Mouse (Mus musculus) stomach, embryonic 15.5 days (tissue): ENCODE results near the gene Lhx5. TPM values are rescaled to one million over a fixed set of nuclear protein-coding genes. Genes with fewer than 3 reads are reported as not detected.

Source experiments
- ATAC-seq: fragments of 200-750 bp; cut with Nextera tagmentation; 2 replicates; pipeline ENCODE4 v1.8.0; 2017; ENCODE audit warnings: low read depth, moderate number of reproducible peaks, moderate TSS enrichment; ENCODE audit not compliant: insufficient read depth, low FRiP score
- H3K27ac ChIP-seq: fragments of 300-500 bp; sonication (generic); 2 replicates; pipeline ENCODE4 v1.5.1; 2015; ENCODE audit warnings: mild to moderate bottlenecking, inconsistent platforms
- H3K27me3 ChIP-seq: fragments of 300-500 bp; sonication (generic); replicated peaks from 2 replicates; pipeline ENCODE4 v1.6.1; 2015; ENCODE audit warnings: inconsistent platforms
- H3K36me3 ChIP-seq: fragments of 300-500 bp; sonication (generic); 2 replicates; pipeline ENCODE4 v1.6.1; 2015; ENCODE audit warnings: inconsistent platforms
- H3K4me1 ChIP-seq: fragments of 300-500 bp; sonication (generic); 2 replicates; pipeline ENCODE4 v1.6.1; 2015; ENCODE audit warnings: inconsistent platforms
- H3K4me2 ChIP-seq: fragments of 300-500 bp; sonication (generic); 2 replicates; pipeline ENCODE4 v1.6.1; 2015; ENCODE audit warnings: mild to moderate bottlenecking, inconsistent platforms
- H3K4me3 ChIP-seq: fragments of 300-500 bp; sonication (generic); replicated peaks from 2 replicates; pipeline ENCODE4 v1.5.1; 2015; ENCODE audit warnings: inconsistent platforms
- H3K9ac ChIP-seq: fragments of 300-500 bp; sonication (generic); 2 replicates; pipeline ENCODE4 v1.6.1; 2015; ENCODE audit warnings: inconsistent platforms
- H3K9me3 ChIP-seq: fragments of 300-500 bp; sonication (generic); 2 replicates; pipeline ENCODE4 v1.6.1; 2016; ENCODE audit warnings: inconsistent platforms
- WGBS: fragments of 180-500 bp; shearing (Covaris S2); methylation state at CpG from one replicate; pipeline ENCODE4 v1.1.7; 2015; 5-methylcytosine and 5-hydroxymethylcytosine counted together
- polyA plus RNA-seq: library from polyadenylated mRNA; unstranded; fragments of >200 nt; fragmentation: Nextera tagmentation; extraction: Ambion mirVana; gene quantifications from 2 replicates; pipeline ENCODE4 v1.2.1, GENCODE M21; 2015

The Lhx5 gene
- polyA plus RNA-seq, 1 experiment from 2014 or later = 0.14 TPM

- Histone ChIP-seq H3K36me3 (no peaks in the 10 kb centered on the region), H3K27me3 (peaks cover 73% of the 10 kb centered on the region), H3K4me2 (no peak overlapping the region), H3K27ac (no peak overlapping the region), H3K4me1 (no peaks in the 10 kb centered on the region), H3K9me3 (no peaks in the 10 kb centered on the region), H3K4me3 (no peak overlapping the region), H3K9ac (no peak overlapping the region)
- WGBS = under 1% methylated on average over 19 of the region's 19 CpGs
- ATAC-seq = 0 out of 2 replicates have a peak, but pooled peaks have one; percentile 56
Observed at GRCm38 (mm10) chr5:120424039-120424438, 7.5 kb upstream of the Lhx5 start.

GRCm38 (mm10) chr5:120424657-120425056 is 6.8 kb upstream of the Lhx5 start:
- Histone ChIP-seq H3K9ac (no peak overlapping the region), H3K4me1 (no peaks in the 10 kb centered on the region), H3K36me3 (no peaks in the 10 kb centered on the region), H3K27me3 (peaks cover 78% of the 10 kb centered on the region), H3K27ac (no peak overlapping the region), H3K9me3 (no peaks in the 10 kb centered on the region), H3K4me3 (no peak overlapping the region), H3K4me2 (no peak overlapping the region)
- no peak for ATAC-seq
- WGBS = 4% methylated on average over 11 of the region's 11 CpGs

DNA sequence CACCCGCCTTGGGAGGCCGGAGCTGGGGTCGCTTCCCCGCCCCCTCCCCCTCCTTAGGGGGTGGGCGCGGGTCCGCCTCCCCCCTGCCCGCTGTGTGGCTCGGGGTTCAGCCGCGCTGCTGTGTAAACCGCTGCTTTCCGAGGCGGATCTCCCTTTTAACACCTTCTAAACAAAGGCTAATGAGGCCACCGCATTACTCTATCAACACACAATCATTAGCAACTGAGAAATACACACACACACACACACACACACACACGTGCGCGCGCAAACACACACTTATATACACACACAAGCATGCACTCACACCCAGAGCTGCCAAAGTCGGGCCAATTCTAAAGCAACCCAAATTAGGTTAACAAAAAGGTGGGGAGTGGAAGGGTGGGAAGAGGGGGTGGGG is 5.8 kb upstream of the Lhx5 start:
- Histone ChIP-seq H3K4me2 (no peak overlapping the region), H3K27me3 (peaks cover 86% of the 10 kb centered on the region), H3K27ac (no peak overlapping the region), H3K9me3 (no peaks in the 10 kb centered on the region), H3K36me3 (no peaks in the 10 kb centered on the region), H3K9ac (no peak overlapping the region), H3K4me3 (no peak overlapping the region), H3K4me1 (no peaks in the 10 kb centered on the region)
- no peak for ATAC-seq
- 0% methylated on average over 18 of the region's 20 CpGs for WGBS

GRCm38 (mm10) chr5:120426572-120426971 is 4.9 kb upstream of the Lhx5 start:
- no peak overlapping the region for H3K9ac ChIP-seq
- no peaks in the 10 kb centered on the region for H3K9me3 ChIP-seq
- no peak overlapping the region for H3K4me3 ChIP-seq
- H3K36me3 ChIP-seq = no peaks in the 10 kb centered on the region
- H3K4me2 ChIP-seq = no peak overlapping the region
- no peak overlapping the region for H3K27ac ChIP-seq
- ATAC-seq = no peak
- 1% methylated on average over 10 of the region's 10 CpGs for WGBS
- H3K27me3 ChIP-seq = peaks cover 86% of the 10 kb centered on the region
- no peaks in the 10 kb centered on the region for H3K4me1 ChIP-seq

GRCm38 (mm10) chr5:120427451-120427938 is 4.0 kb upstream of the Lhx5 start:
- Histone ChIP-seq H3K27me3 (peaks cover 91% of the 10 kb centered on the region), H3K4me2 (no peak overlapping the region), H3K27ac (no peak overlapping the region), H3K9ac (no peak overlapping the region), H3K4me1 (peaks cover 4% of the 10 kb centered on the region; the same call in 1 of the 2 replicates), H3K36me3 (no peaks in the 10 kb centered on the region), H3K4me3 (no peak overlapping the region), H3K9me3 (no peaks in the 10 kb centered on the region)
- WGBS = 1% methylated on average over 33 of the region's 33 CpGs
- no peak for ATAC-seq

DNA sequence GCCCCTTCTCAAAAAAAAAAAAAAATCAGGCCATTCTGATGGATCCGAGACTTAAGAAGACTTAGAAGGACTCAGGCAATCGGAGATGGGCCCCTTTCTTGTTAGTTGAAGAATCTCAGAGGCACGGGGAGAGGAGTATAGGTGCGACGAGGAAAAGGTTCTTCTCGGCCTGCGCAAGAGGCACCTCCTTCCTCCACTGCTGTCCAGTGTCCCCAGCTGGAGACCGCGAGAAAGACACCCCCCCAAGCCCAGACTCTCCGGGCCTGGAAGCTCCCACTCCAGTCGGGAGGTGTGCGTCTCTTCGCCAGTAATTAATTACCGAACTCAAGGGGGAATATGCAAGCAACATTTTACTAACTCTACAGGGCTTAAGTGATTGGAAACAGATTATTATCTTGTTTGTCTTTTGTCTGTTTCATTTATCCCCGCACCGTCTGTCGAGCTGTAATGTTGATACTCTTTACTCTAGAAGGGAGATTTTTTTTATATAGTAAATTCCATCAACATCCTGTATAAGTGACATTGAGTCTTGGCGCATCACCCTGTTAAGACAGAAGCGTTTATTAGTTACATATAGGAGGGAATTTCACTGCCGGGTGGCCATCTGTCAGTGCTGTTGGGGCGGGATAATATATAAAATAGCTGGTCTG is 3.2 kb upstream of the Lhx5 start:
- Histone ChIP-seq H3K4me3 (no peak overlapping the region), H3K9me3 (no peaks in the 10 kb centered on the region), H3K27me3 (peaks cover 90% of the 10 kb centered on the region), H3K36me3 (no peaks in the 10 kb centered on the region), H3K27ac (no peak overlapping the region), H3K4me2 (no peak overlapping the region), H3K9ac (no peak overlapping the region), H3K4me1 (peaks cover 4% of the 10 kb centered on the region; the same call in 1 of the 2 replicates)
- ATAC-seq = no peak
- 2% methylated on average over 21 of the region's 21 CpGs for WGBS

DNA sequence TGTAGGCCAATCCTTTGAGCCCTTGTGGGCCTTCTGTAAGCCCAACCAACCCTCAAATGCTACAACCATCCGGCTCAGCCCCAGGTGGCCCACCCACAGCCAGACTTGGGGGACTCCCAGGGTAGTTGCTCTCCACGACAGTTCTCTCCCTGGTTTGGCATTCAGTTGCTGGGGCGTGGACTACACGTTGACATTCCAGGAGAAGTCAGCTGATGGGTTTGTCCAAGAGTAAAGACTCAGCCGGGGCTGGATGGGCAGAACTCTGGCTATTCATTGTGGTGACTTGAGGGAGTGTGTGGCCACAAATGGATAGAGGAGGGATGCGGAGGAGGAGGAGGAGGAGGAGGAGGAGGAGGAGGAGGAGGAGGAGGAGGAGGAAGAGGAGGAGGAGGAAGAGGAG is 2.5 kb upstream of the Lhx5 start:
- H3K36me3 ChIP-seq = no peaks in the 10 kb centered on the region
- H3K9ac ChIP-seq = no peak overlapping the region
- H3K27ac ChIP-seq = no peak overlapping the region
- H3K4me2 ChIP-seq = no peak overlapping the region
- no peak overlapping the region for H3K4me3 ChIP-seq
- peaks cover 4% of the 10 kb centered on the region; the same call in 1 of the 2 replicates for H3K4me1 ChIP-seq
- H3K9me3 ChIP-seq = no peaks in the 10 kb centered on the region
- ATAC-seq = no peak
- WGBS = 6% methylated on average over 5 of the region's 6 CpGs
- H3K27me3 ChIP-seq = peaks cover 90% of the 10 kb centered on the region

GRCm38 (mm10) chr5:120429692-120430091 is 1.8 kb upstream of the Lhx5 start:
- Histone ChIP-seq H3K36me3 (no peaks in the 10 kb centered on the region), H3K4me2 (no peak overlapping the region), H3K4me3 (no peak overlapping the region), H3K27me3 (peaks cover 90% of the 10 kb centered on the region), H3K4me1 (peaks cover 4% of the 10 kb centered on the region; the same call in 1 of the 2 replicates), H3K27ac (no peak overlapping the region), H3K9ac (no peak overlapping the region), H3K9me3 (no peaks in the 10 kb centered on the region)
- 6% methylated on average over 6 of the region's 6 CpGs for WGBS
- ATAC-seq = no peak

DNA sequence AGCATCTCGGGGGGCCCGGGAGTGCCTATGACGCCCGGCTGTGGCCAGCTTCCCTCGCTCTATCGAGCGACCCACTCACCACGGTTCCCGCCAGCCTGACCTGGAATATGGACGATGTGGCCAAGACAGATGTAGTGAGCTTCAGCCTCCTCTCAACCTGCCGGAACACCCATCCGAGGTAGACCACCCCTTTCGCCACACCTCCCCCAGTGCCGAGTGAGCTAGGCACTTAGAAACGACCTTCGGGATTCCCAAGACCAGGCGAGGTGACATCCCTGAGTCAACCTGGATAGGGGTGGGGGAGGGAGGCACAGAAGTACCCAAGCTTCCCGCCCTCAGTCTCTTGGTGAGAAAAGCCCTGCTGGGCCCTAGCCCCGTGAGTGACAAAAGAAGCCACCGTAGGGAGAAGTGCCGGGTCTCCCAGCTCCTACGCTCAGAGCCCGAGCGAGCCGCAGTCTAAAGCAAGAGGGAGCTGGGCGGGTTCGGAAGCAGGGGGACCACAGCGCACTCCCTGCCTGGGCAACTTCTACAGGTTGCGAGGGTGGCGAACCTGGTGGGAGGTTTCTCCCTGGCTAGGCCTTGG is 407 bp upstream of the Lhx5 start:
- H3K4me2 ChIP-seq = no peak overlapping the region
- 2% methylated on average over 30 of the region's 30 CpGs for WGBS
- H3K9me3 ChIP-seq = no peaks in the 10 kb centered on the region
- ATAC-seq = no peak
- no peak overlapping the region for H3K9ac ChIP-seq
- peaks cover 94% of the 10 kb centered on the region for H3K27me3 ChIP-seq
- peaks cover 11% of the 10 kb centered on the region for H3K4me1 ChIP-seq
- no peak overlapping the region for H3K4me3 ChIP-seq
- H3K27ac ChIP-seq = no peak overlapping the region
- H3K36me3 ChIP-seq = no peaks in the 10 kb centered on the region

DNA sequence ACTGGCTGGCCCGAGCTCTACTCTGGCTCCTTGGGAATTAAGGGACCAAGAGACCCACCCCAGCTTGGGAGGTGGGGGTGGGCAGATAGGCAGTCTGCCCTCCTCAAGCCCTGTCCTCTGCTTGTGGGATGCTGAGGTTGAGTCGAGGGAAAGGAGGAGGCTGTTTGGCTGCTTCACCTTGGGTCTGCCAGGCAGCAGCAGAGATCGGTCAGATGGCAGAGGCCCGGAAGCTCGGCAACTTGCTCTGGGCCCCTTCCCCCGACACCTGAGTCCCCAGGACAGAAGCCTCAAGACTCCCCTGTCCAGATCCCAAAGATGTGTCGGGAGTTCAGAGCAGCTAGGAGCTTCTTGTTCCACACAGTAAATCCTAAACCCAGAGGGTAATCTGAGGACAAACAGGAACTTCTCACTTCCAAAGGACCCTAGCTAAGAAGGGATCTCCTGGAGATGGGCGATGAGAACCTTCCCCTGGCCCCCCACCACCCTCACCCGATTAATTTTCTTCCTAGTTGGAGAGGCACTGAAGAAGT is 1.1 kb downstream of the Lhx5 start:
- H3K27ac ChIP-seq = no peak overlapping the region
- H3K27me3 ChIP-seq = peaks cover 94% of the 10 kb centered on the region
- no peak overlapping the region for H3K4me3 ChIP-seq
- no peaks in the 10 kb centered on the region for H3K9me3 ChIP-seq
- no peak for ATAC-seq
- no peak overlapping the region for H3K9ac ChIP-seq
- H3K36me3 ChIP-seq = no peaks in the 10 kb centered on the region
- H3K4me2 ChIP-seq = no peak overlapping the region
- H3K4me1 ChIP-seq = peaks cover 14% of the 10 kb centered on the region
- 2% methylated on average over 9 of the region's 9 CpGs for WGBS

DNA sequence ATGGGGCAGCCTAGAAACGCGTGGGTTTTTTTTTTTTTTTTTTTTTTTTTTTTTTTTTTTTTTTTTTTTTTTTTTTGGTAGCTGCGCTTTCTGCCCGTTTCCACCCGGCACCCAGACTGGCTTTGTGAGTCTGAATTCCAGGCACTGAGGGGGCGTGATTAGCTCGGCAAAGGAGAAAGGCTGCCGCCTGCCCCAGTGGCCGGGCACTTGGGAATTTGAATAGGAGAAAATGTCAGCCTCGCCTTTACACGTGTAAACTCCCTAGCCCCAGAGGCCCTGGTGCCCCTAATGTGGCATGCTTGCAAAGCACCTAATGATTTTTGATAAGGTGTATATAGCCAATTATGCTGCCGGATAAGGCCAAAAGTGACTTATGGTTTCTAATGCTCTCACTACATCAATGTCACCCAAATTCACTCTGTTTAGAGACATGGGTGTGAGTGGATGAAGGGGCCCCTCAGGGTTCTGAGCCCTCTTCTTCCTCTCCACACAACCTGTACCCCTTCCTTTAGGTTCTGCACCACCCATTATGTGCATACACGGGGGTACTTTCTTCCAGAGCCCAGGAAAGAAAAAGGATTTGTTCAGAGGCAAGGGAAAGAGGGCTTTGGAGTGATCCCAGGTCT is 1.7 kb downstream of the Lhx5 start:
- no peaks in the 10 kb centered on the region for H3K36me3 ChIP-seq
- peaks cover 94% of the 10 kb centered on the region for H3K27me3 ChIP-seq
- peaks cover 14% of the 10 kb centered on the region for H3K4me1 ChIP-seq
- H3K27ac ChIP-seq = no peak overlapping the region
- H3K4me3 ChIP-seq = no peak overlapping the region
- ATAC-seq = no peak
- H3K9ac ChIP-seq = no peak overlapping the region
- H3K9me3 ChIP-seq = no peaks in the 10 kb centered on the region
- 2% methylated on average over 13 of the region's 13 CpGs for WGBS
- H3K4me2 ChIP-seq = no peak overlapping the region

- ATAC-seq = no peak
- H3K4me1 ChIP-seq = peaks cover 14% of the 10 kb centered on the region
- no peak overlapping the region for H3K4me2 ChIP-seq
- no peaks in the 10 kb centered on the region for H3K9me3 ChIP-seq
- no peak overlapping the region for H3K9ac ChIP-seq
- 2% methylated on average over 21 of the region's 21 CpGs for WGBS
- no peaks in the 10 kb centered on the region for H3K36me3 ChIP-seq
- no peak overlapping the region for H3K27ac ChIP-seq
- H3K27me3 ChIP-seq = peaks cover 96% of the 10 kb centered on the region
- H3K4me3 ChIP-seq = no peak overlapping the region
Observed at GRCm38 (mm10) chr5:120434231-120434735, 2.8 kb downstream of the Lhx5 start.
